Mouse (Mus musculus): ENCODE measurements at regions not wholly inside any gene's neighbourhood (a gene's known extent, or its start where the extent isn't known, plus 50 kb on each side); places are given as distances from the start of the nearest gene placed in this dataset.

GRCm38 (mm10) chr1:35332340-35332684 lies 482.5 kb downstream of the Plekhb2 start:
- TF ChIP-seq ZC3H11A (IDR thresholded peaks at IDR 0.05; ENCODE audit: borderline replicate concordance, low read depth, low read length) (no peak), ZNF384 (IDR thresholded peaks at IDR 0.05; ENCODE audit: low read depth, low read length) (no peak)
